Mouse (Mus musculus) stomach, embryonic 14.5 days (tissue): Measurements from ENCODE around the gene Ubtf. TPM values are rescaled to one million over a fixed set of nuclear protein-coding genes. Genes with fewer than 3 reads are reported as not detected.
A peak's percentile ranks its signal among the peaks of the same experiment; 100 is the strongest.

Experiments used
- ATAC-seq: fragments of 200-750 bp; cut with Nextera tagmentation; 2 replicates; pipeline ENCODE4 v1.8.0; 2017; ENCODE audit warnings: low read depth, moderate TSS enrichment; ENCODE audit not compliant: insufficient number of reproducible peaks, insufficient read depth, low FRiP score
- H3K27ac ChIP-seq: fragments of 300-500 bp; sonication (generic); 2 replicates; pipeline ENCODE4 v1.5.1; 2014; ENCODE audit warnings: mild to moderate bottlenecking, low read length, moderate library complexity, mixed read lengths
- H3K27me3 ChIP-seq: fragments of 300-500 bp; sonication (generic); 2 replicates; pipeline ENCODE4 v1.6.1; 2014; ENCODE audit warnings: low read length, control low read depth, mixed read lengths; ENCODE audit not compliant: control insufficient read depth, insufficient read depth
- H3K36me3 ChIP-seq: fragments of 300-500 bp; sonication (generic); 2 replicates; pipeline ENCODE4 v1.6.1; 2014; ENCODE audit warnings: mild to moderate bottlenecking, control low read depth, low read length, moderate library complexity, mixed read lengths; ENCODE audit not compliant: control insufficient read depth, insufficient read depth
- H3K4me1 ChIP-seq: fragments of 300-500 bp; sonication (generic); 2 replicates; pipeline ENCODE4 v1.6.1; 2014; ENCODE audit warnings: low read length, control low read depth, mixed read lengths; ENCODE audit not compliant: control insufficient read depth, insufficient read depth
- H3K4me2 ChIP-seq: fragments of 300-500 bp; sonication (generic); replicated peaks from 2 replicates; pipeline ENCODE4 v1.6.1; 2014; ENCODE audit warnings: low read depth, low read length, control low read depth
- H3K4me3 ChIP-seq: fragments of 300-500 bp; sonication (generic); 2 replicates; pipeline ENCODE4 v1.5.1; 2014; ENCODE audit warnings: low read depth, low read length, control low read depth
- H3K9ac ChIP-seq: fragments of 300-500 bp; sonication (generic); replicated peaks from 2 replicates; pipeline ENCODE4 v1.6.1; 2014; ENCODE audit warnings: low read depth, mild to moderate bottlenecking, control low read depth, low read length, moderate library complexity, mixed read lengths
- H3K9me3 ChIP-seq: fragments of 300-500 bp; sonication (generic); 2 replicates; pipeline ENCODE4 v1.6.1; 2016; ENCODE audit warnings: low read depth, low read length, control low read depth; ENCODE audit not compliant: control insufficient read depth
- WGBS: fragments of 180-500 bp; shearing (Covaris S2); extraction: QIAGEN DNeasy Blood & Tissue Kit; methylation state at CpG from one replicate; pipeline ENCODE4 v1.1.7; 2014; 5-methylcytosine and 5-hydroxymethylcytosine counted together
- polyA plus RNA-seq: library from polyadenylated mRNA; unstranded; fragments of >200 nt; fragmentation: Nextera tagmentation; extraction: Ambion mirVana; gene quantifications from 2 replicates; pipeline ENCODE4 v1.2.1, GENCODE M21; 2014

Ubtf gene
- polyA plus RNA-seq, 1 experiment from 2014 or later = 77.3 TPM

DNA sequence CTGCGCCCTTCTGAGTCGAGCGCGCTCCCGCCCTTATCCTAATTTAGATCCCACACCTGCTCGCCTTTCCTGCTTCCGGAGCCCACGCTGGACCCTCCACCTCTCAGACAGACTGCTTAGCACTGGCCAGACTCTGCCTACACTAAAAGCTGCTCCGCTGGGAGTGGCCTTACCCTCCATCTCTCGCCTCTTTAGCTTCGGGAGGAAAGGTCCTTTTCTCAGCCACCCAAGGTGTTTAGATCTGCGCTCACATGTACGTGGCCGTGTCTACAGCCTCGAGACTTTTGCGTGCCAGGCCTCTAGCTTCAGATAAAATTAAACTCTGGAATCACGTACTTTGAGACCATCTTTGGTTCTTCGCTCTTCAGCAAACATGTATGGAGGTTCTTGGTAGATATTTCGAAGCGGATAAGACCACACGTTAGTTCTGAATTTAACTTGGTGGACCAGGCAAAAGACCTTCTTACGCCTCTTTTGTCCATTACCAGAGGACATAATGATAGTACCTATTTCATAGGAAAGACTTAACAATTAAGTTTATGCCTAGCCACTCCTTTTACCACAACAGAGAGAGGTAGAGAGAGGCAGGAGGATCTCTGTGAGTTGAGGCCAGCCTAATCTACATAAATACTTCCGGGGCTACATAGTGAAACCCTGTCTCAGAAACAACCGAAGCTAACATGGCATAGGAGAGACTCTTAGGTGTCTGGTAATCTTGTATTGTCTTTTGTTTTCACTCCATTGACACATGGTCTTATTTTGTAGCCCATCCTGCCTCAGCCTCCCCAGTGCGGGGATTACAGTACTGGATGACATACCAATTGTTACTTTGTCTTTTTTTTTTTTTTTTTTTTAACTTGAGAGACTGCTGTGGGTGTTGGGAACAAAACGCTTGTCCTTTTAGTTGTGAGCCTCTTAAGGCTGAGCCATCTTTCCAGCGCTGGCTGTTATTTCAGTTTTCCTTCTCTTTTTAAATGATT lies 21.7 kb downstream of the Ubtf start:
- H3K4me2 ChIP-seq = peak overlapping the region; percentile 80
- H3K27me3 ChIP-seq = no peaks in the 10 kb centered on the region
- H3K27ac ChIP-seq = peak overlapping the region; percentile 100
- H3K9me3 ChIP-seq = no peaks in the 10 kb centered on the region
- 22% methylated on average over 27 of the region's 27 CpGs for WGBS
- H3K4me1 ChIP-seq = peaks cover 8% of the 10 kb centered on the region
- peak overlapping the region; percentile 68 for H3K4me3 ChIP-seq
- peak overlapping the region; percentile 36 for H3K9ac ChIP-seq
- peak; percentile 12; the same call in 1 of the 2 replicates for ATAC-seq
- H3K36me3 ChIP-seq = peaks cover 6% of the 10 kb centered on the region

DNA sequence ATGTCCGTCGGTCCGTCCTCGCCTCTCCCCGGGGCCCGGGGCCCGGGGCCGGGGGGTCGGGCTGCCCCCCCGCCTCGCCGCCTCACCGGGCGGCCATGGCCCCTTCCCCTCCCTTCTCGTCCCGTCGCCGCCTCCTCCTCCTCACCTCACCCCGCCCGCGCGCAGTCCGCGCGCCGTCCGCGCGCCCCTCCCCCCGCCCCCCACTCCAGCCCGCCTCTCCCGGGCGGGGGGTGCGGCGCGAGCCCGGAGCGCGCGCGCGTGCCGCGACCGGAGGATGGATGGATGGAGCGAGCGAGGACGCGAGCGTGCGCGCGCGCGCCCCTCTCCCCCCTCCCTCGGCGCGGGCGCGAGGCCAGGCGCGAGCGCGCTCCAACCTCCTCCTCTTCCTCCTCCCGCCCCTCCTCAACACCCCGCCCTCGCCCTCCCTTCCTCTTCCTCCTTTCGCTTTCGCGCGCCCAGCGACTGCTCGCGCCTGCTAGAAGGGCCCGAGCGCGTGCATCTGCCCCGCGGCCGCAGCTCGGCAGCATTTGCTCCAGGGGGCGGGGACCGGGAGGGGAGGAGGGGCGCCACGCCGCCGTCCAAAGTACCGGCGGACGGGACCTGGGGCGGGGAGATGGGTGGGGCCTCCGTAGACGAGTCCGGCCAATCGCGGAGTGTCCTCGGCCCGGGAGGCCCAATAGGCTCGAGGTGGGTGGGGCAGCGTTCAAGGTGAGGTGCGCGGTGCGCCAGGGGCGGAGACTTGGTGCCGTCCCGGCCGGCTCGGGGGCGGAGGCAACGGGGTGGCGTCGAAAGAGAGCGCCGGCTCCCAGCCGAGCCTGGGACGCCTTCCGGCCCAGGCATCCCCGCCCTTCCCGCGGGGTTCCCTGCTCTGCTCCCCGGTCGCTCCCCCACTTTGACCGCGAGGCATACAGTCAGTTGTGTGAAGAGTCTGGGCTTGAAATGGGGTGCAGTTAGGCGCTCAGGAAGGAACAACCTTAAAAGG lies 22.8 kb downstream of the Ubtf start, which contains the start of gene Atxn7l3:
TSS of gene Atxn7l3 (minus strand) at position 141 of the 982 bp plus-strand sequence.
- H3K4me3 ChIP-seq = peak within 1 kb of the TSS; percentile 68
- H3K9me3 ChIP-seq = no peaks in the 10 kb centered on the region
- ATAC-seq = peak; percentile 94

DNA sequence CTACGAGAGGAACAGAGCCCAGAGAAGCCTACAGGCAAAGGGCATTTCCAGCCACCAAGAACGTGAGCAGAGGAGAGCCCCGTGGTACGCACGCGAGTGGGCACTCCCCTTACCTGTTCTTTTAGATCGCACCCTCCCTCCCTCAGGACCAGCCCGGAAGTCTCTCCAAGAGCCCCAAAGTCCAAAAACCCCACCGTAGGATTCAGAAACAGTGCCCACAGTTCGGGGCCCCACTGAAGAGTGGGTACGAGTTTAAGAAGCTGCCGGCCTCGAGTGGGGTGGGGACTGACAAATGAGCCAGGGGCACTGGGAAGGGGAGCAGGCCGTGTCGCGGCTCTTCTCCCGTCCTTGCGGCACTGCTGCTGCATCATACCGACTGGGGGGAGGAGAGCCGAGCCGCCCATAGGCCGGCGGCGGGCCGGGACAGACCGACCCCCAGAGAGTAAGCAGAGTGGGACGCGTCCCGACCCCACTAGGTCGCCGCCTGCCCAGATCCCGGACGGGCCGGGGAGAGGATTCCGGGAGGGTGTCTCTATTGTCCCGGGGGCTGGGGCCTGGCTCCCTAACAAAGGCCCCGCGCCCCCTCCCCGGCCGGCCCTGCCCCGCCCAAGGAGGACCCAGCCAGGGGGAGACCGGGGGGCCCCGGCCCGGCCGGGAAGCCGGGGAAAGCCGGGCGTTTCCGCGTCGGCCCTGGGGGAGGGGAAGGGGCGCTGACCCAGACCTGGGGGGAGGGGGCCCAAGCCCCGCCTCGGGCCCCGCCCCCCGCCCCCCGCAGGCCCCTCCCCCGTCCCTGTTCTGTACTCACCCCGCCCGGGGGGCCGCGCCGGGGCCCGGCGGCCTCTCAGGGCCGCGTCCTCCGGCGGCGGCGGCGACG lies 23.7 kb downstream of the Ubtf start:
- Histone ChIP-seq H3K4me2 (peak overlapping the region; percentile 71), H3K9me3 (no peaks in the 10 kb centered on the region), H3K27ac (peak overlapping the region; percentile 100), H3K27me3 (no peaks in the 10 kb centered on the region), H3K4me3 (peak overlapping the region; percentile 68), H3K36me3 (peaks cover 27% of the 10 kb centered on the region), H3K4me1 (peaks cover 8% of the 10 kb centered on the region), H3K9ac (peak overlapping the region; percentile 77)
- WGBS = 1% methylated on average over 32 of the region's 73 CpGs
- peak; percentile 15 for ATAC-seq

More for the DNA sequence above, 22.8 kb downstream of the Ubtf start, which contains the start of gene Atxn7l3:
- whole genome bisulfite sequencing = under 1% methylated on average over 74 of the region's 125 CpGs
- H3K27ac ChIP-seq = peak within 1 kb of the TSS; percentile 100
- peak within 1 kb of the TSS; percentile 80 for H3K4me2 ChIP-seq
- H3K36me3 ChIP-seq = peaks cover 17% of the 10 kb centered on the region
- peaks cover 8% of the 10 kb centered on the region for H3K4me1 ChIP-seq
- H3K9ac ChIP-seq = peak within 1 kb of the TSS; percentile 77
- H3K27me3 ChIP-seq = no peaks in the 10 kb centered on the region

DNA sequence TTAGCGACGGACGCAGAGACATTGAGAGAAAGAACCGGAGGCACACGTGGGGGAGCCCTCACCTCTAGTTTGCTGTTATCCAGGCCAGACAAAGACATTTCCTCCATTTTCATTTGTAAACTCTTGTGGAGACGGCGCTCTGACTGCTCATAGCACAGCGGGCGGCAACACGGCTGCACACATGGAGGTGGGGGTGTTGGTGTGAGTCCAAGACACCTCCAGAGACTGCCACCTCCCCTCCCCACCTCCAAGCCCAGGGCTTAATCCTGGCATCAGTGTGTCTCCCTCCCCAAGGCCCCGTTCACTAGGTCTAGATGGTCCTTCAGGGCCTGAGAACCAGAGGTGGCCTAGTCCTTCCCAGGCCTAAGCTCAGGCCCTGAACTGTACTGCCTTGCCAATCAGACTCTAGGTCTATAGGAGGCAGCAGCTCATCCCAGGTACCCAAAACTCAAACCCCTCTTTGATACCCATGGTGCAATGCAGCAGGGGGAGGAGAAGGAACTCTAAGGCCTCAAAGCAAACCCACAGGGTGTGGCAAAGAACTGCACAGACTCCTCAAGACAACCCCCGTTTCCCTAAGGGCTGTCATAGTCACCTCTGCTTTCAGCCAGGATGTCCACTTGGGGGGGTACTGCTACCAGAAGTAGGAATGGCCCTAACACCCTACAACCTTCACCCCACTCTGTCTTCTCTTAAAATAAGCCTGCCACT lies 24.5 kb downstream of the Ubtf start:
- H3K4me3 ChIP-seq = peak overlapping the region; percentile 68
- no peaks in the 10 kb centered on the region for H3K27me3 ChIP-seq
- H3K4me2 ChIP-seq = peak overlapping the region; percentile 71
- ATAC-seq = no peak
- H3K4me1 ChIP-seq = peaks cover 8% of the 10 kb centered on the region
- H3K27ac ChIP-seq = peak overlapping the region; percentile 100
- peaks cover 33% of the 10 kb centered on the region for H3K36me3 ChIP-seq
- 58% methylated on average over 12 of the region's 12 CpGs for WGBS
- H3K9ac ChIP-seq = peak overlapping the region; percentile 77
- no peaks in the 10 kb centered on the region for H3K9me3 ChIP-seq

DNA sequence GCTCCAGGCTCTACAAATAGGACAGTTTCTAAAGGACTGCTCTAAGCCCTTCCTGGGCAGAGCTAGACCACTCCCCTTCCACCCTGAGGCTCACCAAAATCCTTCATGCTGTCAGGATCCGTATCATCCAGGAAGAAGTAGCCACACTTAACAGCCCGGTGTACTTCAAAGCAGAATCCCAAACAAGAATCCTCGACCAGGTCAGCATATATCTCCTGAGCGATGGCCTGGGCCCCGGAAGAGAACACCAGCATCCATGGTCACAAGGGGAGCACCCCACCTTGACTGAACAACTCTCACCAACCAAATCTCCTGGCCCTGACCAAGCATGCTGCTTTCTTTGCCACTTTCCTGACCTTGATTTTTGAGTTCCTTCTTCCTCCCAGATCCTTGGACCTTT lies 25.1 kb downstream of the Ubtf start:
- ATAC-seq = no peak
- H3K36me3 ChIP-seq = peaks cover 37% of the 10 kb centered on the region
- 68% methylated on average over 5 of the region's 5 CpGs for WGBS
- peaks cover 8% of the 10 kb centered on the region for H3K4me1 ChIP-seq
- peak overlapping the region; percentile 71; the same call in 1 of the 2 replicates for H3K4me2 ChIP-seq
- H3K27ac ChIP-seq = peak overlapping the region; percentile 100; the same call in 1 of the 2 replicates
- no peaks in the 10 kb centered on the region for H3K27me3 ChIP-seq
- peak overlapping the region; percentile 77; the same call in 1 of the 2 replicates for H3K9ac ChIP-seq
- peak overlapping the region; percentile 68; the same call in 1 of the 2 replicates for H3K4me3 ChIP-seq
- no peaks in the 10 kb centered on the region for H3K9me3 ChIP-seq

DNA sequence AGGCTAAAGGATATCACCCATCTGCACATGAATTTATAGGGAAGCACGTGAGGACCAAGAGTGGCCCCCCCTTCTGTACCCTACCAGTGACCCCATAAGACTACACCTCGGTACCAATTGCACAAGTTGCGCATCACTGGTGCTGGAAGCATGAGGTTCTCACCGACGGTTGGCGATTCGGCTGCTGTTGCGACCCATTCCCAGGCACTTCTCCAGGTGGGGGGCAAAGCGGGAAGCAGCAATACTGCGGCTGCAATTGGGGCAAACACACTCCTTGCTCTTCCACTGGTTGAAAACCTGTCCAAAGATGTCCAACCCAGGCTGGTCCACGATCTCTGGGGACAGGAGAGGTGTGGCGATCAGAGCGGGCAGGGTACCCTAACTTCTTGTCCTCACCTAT lies 25.6 kb downstream of the Ubtf start:
- H3K36me3 ChIP-seq = peaks cover 37% of the 10 kb centered on the region
- no peak overlapping the region for H3K9ac ChIP-seq
- peaks cover 8% of the 10 kb centered on the region for H3K4me1 ChIP-seq
- ATAC-seq = no peak
- H3K27me3 ChIP-seq = no peaks in the 10 kb centered on the region
- H3K4me2 ChIP-seq = no peak overlapping the region
- no peaks in the 10 kb centered on the region for H3K9me3 ChIP-seq
- no peak overlapping the region for H3K4me3 ChIP-seq
- H3K27ac ChIP-seq = 0 out of 2 replicates have a peak overlapping the region, but pooled peaks have one; percentile 15
- WGBS = 93% methylated on average over 13 of the region's 13 CpGs

GRCm38 (mm10) chr11:102291051-102291535 lies 28.4 kb downstream of the Ubtf start:
- ATAC-seq = no peak
- H3K27ac ChIP-seq = no peak overlapping the region
- H3K36me3 ChIP-seq = peaks cover 51% of the 10 kb centered on the region
- peaks cover 10% of the 10 kb centered on the region for H3K4me1 ChIP-seq
- no peaks in the 10 kb centered on the region for H3K9me3 ChIP-seq
- no peaks in the 10 kb centered on the region for H3K27me3 ChIP-seq
- H3K4me2 ChIP-seq = no peak overlapping the region
- H3K9ac ChIP-seq = no peak overlapping the region
- WGBS = 84% methylated on average over 11 of the region's 11 CpGs
- H3K4me3 ChIP-seq = no peak overlapping the region
